Mouse (Mus musculus) liver, embryonic 12.5 days (tissue): ENCODE measurements around the gene Fmo6. TPM values are rescaled to one million over a fixed set of nuclear protein-coding genes. Genes with fewer than 3 reads are reported as not detected.

Experiments
- ATAC-seq: fragments of 200-750 bp; cut with Nextera tagmentation; 2 replicates; pipeline ENCODE4 v1.8.0; 2017; ENCODE audit warnings: moderate number of reproducible peaks, mild to moderate bottlenecking, moderate library complexity
- H3K27ac ChIP-seq: fragments of 300-500 bp; sonication (generic); 2 replicates; pipeline ENCODE4 v1.5.1; 2016; ENCODE audit warnings: mild to moderate bottlenecking
- H3K27me3 ChIP-seq: fragments of 300-500 bp; sonication (generic); replicated peaks from 2 replicates; pipeline ENCODE4 v1.6.1; 2016; ENCODE audit warnings: mild to moderate bottlenecking, moderate library complexity
- H3K36me3 ChIP-seq: fragments of 300-500 bp; sonication (generic); 2 replicates; pipeline ENCODE4 v1.6.1; 2016; ENCODE audit warnings: mild to moderate bottlenecking, moderate library complexity
- H3K4me1 ChIP-seq: fragments of 300-500 bp; sonication (generic); 2 replicates; pipeline ENCODE4 v1.6.1; 2016
- H3K4me2 ChIP-seq: fragments of 300-500 bp; sonication (generic); 2 replicates; pipeline ENCODE4 v1.6.1; 2016; ENCODE audit warnings: mild to moderate bottlenecking, moderate library complexity
- H3K4me3 ChIP-seq: fragments of 300-500 bp; sonication (generic); 2 replicates; pipeline ENCODE4 v1.5.1; 2016; ENCODE audit warnings: mild to moderate bottlenecking, moderate library complexity
- H3K9ac ChIP-seq: fragments of 300-500 bp; sonication (generic); 2 replicates; pipeline ENCODE4 v1.6.1; 2016; ENCODE audit warnings: mild to moderate bottlenecking, moderate library complexity
- H3K9me3 ChIP-seq: fragments of 300-500 bp; sonication (generic); replicated peaks from 2 replicates; pipeline ENCODE4 v1.6.1; 2016; ENCODE audit warnings: mild to moderate bottlenecking, moderate library complexity
- WGBS: fragments of 180-500 bp; shearing (Covaris S2); methylation state at CpG from one replicate; pipeline ENCODE4 v1.1.7; 2016; ENCODE audit not compliant: insufficient replicate concordance; 5-methylcytosine and 5-hydroxymethylcytosine counted together
- polyA plus RNA-seq: library from polyadenylated mRNA; unstranded; fragments of >200 nt; fragmentation: Nextera tagmentation; extraction: Ambion mirVana; gene quantifications from 2 replicates; pipeline ENCODE4 v1.2.1, GENCODE M21; 2016

Gene Fmo6
- not detected in 2 replicates for polyA plus RNA-seq

- no peak for ATAC-seq
- H3K4me3 ChIP-seq: no peak within 1 kb of the TSS
- H3K36me3 ChIP-seq: no peaks in the 10 kb centered on the region
- no peaks in the 10 kb centered on the region for H3K4me1 ChIP-seq
- no peak within 1 kb of the TSS for H3K4me2 ChIP-seq
- H3K27ac ChIP-seq: no peak within 1 kb of the TSS
- no peaks in the 10 kb centered on the region for H3K27me3 ChIP-seq
- no peaks in the 10 kb centered on the region for H3K9me3 ChIP-seq
- no peak within 1 kb of the TSS for H3K9ac ChIP-seq
- 62% methylated on average over 6 of the region's 6 CpGs for WGBS
Observed at GRCm38 (mm10) chr1:162937415-162937814, at the start of gene Fmo6. Gene Fmo6, minus strand, starts transcription at chr1:162937515.

- Histone ChIP-seq H3K4me3 (no peak overlapping the region), H3K9me3 (peaks cover 7% of the 10 kb centered on the region; the same call in 1 of the 2 replicates), H3K4me1 (no peaks in the 10 kb centered on the region), H3K27me3 (no peaks in the 10 kb centered on the region), H3K36me3 (no peaks in the 10 kb centered on the region), H3K9ac (no peak overlapping the region), H3K4me2 (no peak overlapping the region), H3K27ac (no peak overlapping the region)
- WGBS: 59% methylated on average over 1 of the region's 1 CpGs
- ATAC-seq: no peak
Observed at GRCm38 (mm10) chr1:162986777-162987176, 49.5 kb upstream of the Fmo6 start.

- Histone ChIP-seq H3K4me3 (no peak overlapping the region), H3K27ac (no peak overlapping the region), H3K36me3 (no peaks in the 10 kb centered on the region), H3K4me1 (no peaks in the 10 kb centered on the region), H3K9ac (no peak overlapping the region), H3K4me2 (no peak overlapping the region), H3K9me3 (peaks cover 6% of the 10 kb centered on the region; the same call in 1 of the 2 replicates), H3K27me3 (no peaks in the 10 kb centered on the region)
- 54% methylated on average over 2 of the region's 2 CpGs for whole genome bisulfite sequencing
- no peak for ATAC-seq
Observed at GRCm38 (mm10) chr1:162986121-162986748, 48.9 kb upstream of the Fmo6 start.

- Histone ChIP-seq H3K36me3 (no peaks in the 10 kb centered on the region), H3K27me3 (no peaks in the 10 kb centered on the region), H3K9ac (no peak within 1 kb of the TSS), H3K4me2 (no peak within 1 kb of the TSS), H3K9me3 (no peaks in the 10 kb centered on the region), H3K4me3 (no peak within 1 kb of the TSS), H3K4me1 (no peaks in the 10 kb centered on the region), H3K27ac (no peak within 1 kb of the TSS)
- no peak for ATAC-seq
- 30% methylated on average over 1 of the region's 1 CpGs for WGBS
Observed at GRCm38 (mm10) chr1:162984428-162984827, 47.1 kb upstream of the Fmo6 start, which contains the start of gene Fmo3. Gene Fmo3, minus strand, starts transcription at chr1:162984528.

GRCm38 (mm10) chr1:162963556-162963955, 26.2 kb upstream of the Fmo6 start:
- ATAC-seq: no peak
- no peaks in the 10 kb centered on the region for H3K27me3 ChIP-seq
- H3K9ac ChIP-seq: no peak overlapping the region
- H3K27ac ChIP-seq: no peak overlapping the region
- WGBS: 38% methylated on average over 2 of the region's 2 CpGs
- H3K36me3 ChIP-seq: no peaks in the 10 kb centered on the region
- no peak overlapping the region for H3K4me3 ChIP-seq
- no peaks in the 10 kb centered on the region for H3K9me3 ChIP-seq
- no peak overlapping the region for H3K4me2 ChIP-seq
- no peaks in the 10 kb centered on the region for H3K4me1 ChIP-seq

- 54% methylated on average over 1 of the region's 1 CpGs for WGBS
Observed at GRCm38 (mm10) chr1:162957422-162957821, 20.1 kb upstream of the Fmo6 start.

GRCm38 (mm10) chr1:162953079-162953478, 15.8 kb upstream of the Fmo6 start:
- Histone ChIP-seq H3K9me3 (no peaks in the 10 kb centered on the region), H3K4me2 (no peak overlapping the region), H3K9ac (no peak overlapping the region), H3K4me3 (no peak overlapping the region), H3K27me3 (no peaks in the 10 kb centered on the region), H3K36me3 (no peaks in the 10 kb centered on the region), H3K4me1 (no peaks in the 10 kb centered on the region), H3K27ac (no peak overlapping the region)
- WGBS: 34% methylated on average over 2 of the region's 2 CpGs
- no peak for ATAC-seq

More at GRCm38 (mm10) chr1:162957422-162957821, 20.1 kb upstream of the Fmo6 start:
- H3K4me2 ChIP-seq: no peak overlapping the region
- H3K9ac ChIP-seq: no peak overlapping the region
- H3K4me3 ChIP-seq: no peak overlapping the region
- H3K27ac ChIP-seq: no peak overlapping the region
- H3K36me3 ChIP-seq: no peaks in the 10 kb centered on the region
- H3K4me1 ChIP-seq: no peaks in the 10 kb centered on the region
- no peak for ATAC-seq
- no peaks in the 10 kb centered on the region for H3K27me3 ChIP-seq
- no peaks in the 10 kb centered on the region for H3K9me3 ChIP-seq

GRCm38 (mm10) chr1:162949763-162950162, 12.4 kb upstream of the Fmo6 start:
- WGBS: 78% methylated on average over 1 of the region's 1 CpGs
- Histone ChIP-seq H3K9ac (no peak overlapping the region), H3K27ac (no peak overlapping the region), H3K4me2 (no peak overlapping the region), H3K4me3 (no peak overlapping the region), H3K9me3 (no peaks in the 10 kb centered on the region), H3K27me3 (no peaks in the 10 kb centered on the region), H3K4me1 (no peaks in the 10 kb centered on the region), H3K36me3 (no peaks in the 10 kb centered on the region)
- ATAC-seq: no peak

- Histone ChIP-seq H3K27me3 (no peaks in the 10 kb centered on the region), H3K9me3 (no peaks in the 10 kb centered on the region), H3K27ac (no peak overlapping the region), H3K4me2 (no peak overlapping the region), H3K4me3 (no peak overlapping the region), H3K4me1 (no peaks in the 10 kb centered on the region), H3K9ac (no peak overlapping the region), H3K36me3 (no peaks in the 10 kb centered on the region)
- 76% methylated on average over 6 of the region's 6 CpGs for WGBS
- no peak for ATAC-seq
Observed at GRCm38 (mm10) chr1:162947934-162948333, 10.6 kb upstream of the Fmo6 start.

GRCm38 (mm10) chr1:162946837-162947558, 9.7 kb upstream of the Fmo6 start:
- Histone ChIP-seq H3K4me2 (no peak overlapping the region), H3K4me3 (no peak overlapping the region), H3K27ac (no peak overlapping the region), H3K9ac (no peak overlapping the region), H3K27me3 (no peaks in the 10 kb centered on the region), H3K4me1 (no peaks in the 10 kb centered on the region), H3K9me3 (no peaks in the 10 kb centered on the region), H3K36me3 (no peaks in the 10 kb centered on the region)
- no peak for ATAC-seq
- WGBS: 70% methylated on average over 4 of the region's 4 CpGs

- Histone ChIP-seq H3K9me3 (no peaks in the 10 kb centered on the region), H3K36me3 (no peaks in the 10 kb centered on the region), H3K4me3 (no peak overlapping the region), H3K4me2 (no peak overlapping the region), H3K9ac (no peak overlapping the region), H3K27ac (no peak overlapping the region), H3K27me3 (no peaks in the 10 kb centered on the region), H3K4me1 (no peaks in the 10 kb centered on the region)
- ATAC-seq: no peak
- WGBS: 46% methylated on average over 6 of the region's 6 CpGs
Observed at GRCm38 (mm10) chr1:162943700-162944099, 6.4 kb upstream of the Fmo6 start.

GRCm38 (mm10) chr1:162938696-162939351, 1.5 kb upstream of the Fmo6 start:
- Histone ChIP-seq H3K4me2 (no peak overlapping the region), H3K4me1 (no peaks in the 10 kb centered on the region), H3K36me3 (no peaks in the 10 kb centered on the region), H3K27ac (no peak overlapping the region), H3K9me3 (no peaks in the 10 kb centered on the region), H3K4me3 (no peak overlapping the region), H3K9ac (no peak overlapping the region), H3K27me3 (no peaks in the 10 kb centered on the region)
- ATAC-seq: no peak
- 78% methylated on average over 4 of the region's 4 CpGs for WGBS
